In the genomic region with DNA sequence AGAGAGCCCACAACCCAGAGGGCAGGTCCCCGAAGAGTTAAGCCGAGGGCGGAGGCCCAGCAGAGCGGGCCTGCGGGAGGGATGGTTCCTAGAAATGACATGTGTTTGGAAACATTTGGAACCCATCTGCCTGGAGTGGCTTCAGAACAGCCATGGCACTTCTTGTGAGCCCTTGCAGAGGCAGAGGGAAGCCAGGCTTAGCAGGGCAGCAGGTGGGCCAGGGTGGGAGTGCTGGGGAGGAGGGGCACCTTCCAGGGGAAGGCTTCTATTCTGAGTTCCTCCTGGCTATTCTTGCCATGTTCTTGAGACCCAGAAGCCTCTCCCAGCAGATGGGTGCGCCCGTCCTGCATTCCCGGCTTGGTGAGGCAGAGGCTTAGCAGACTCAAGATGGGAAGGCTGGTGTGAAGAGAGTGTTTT, we compare ENCODE assay signal across 8 mouse cellular contexts.
A peak's percentile ranks its signal among the peaks of the same experiment; 100 is the strongest.
DNase-seq lines count a peak whose midpoint lies in the region; ATAC-seq lines count a peak whose summit lies in the region.

No protein-coding gene starts in this region.

- H3K9ac ChIP-seq in embryonic facial prominence, embryonic 12.5 days = peak overlapping the region; percentile 32; the same call in 1 of the 2 replicates

- no peak for ATAC-seq in embryonic facial prominence, embryonic 12.5 days (ENCODE audit: insufficient number of reproducible peaks, insufficient read depth, low FRiP score, low TSS enrichment)

- 62% methylated on average over 8 of the region's 8 CpGs for WGBS in embryonic facial prominence, embryonic 12.5 days

- DNase-seq in left cerebral cortex, adult 18-20 months (ENCODE audit: low spot score in 2 of 2) = peak; percentile 28 to 31
- no peak for DNase-seq in left cerebral cortex, adult 11 months (ENCODE audit: low spot score)
- peak; percentile 49 for DNase-seq in heart, postnatal 4 days
- peak; percentile 30 for DNase-seq in lung, postnatal 36 days
- no peak for DNase-seq in layer of hippocampus, adult 11-12 months (ENCODE audit: low spot score)
- DNase-seq in cerebellum, adult 9-10 months = no peak
- DNase-seq in kidney, postnatal 14 days = no peak

- H3K4me3 ChIP-seq in embryonic facial prominence, embryonic 12.5 days = peak overlapping the region; percentile 9

- H3K9me3 ChIP-seq in embryonic facial prominence, embryonic 12.5 days = no peaks in the 10 kb centered on the region

- peak overlapping the region; percentile 35 for H3K4me2 ChIP-seq in embryonic facial prominence, embryonic 12.5 days (replicated peaks)

- H3K27ac ChIP-seq in embryonic facial prominence, embryonic 12.5 days = peak overlapping the region; percentile 87

- H3K36me3 ChIP-seq in embryonic facial prominence, embryonic 12.5 days = peaks cover 15% of the 10 kb centered on the region

- peaks cover 61% of the 10 kb centered on the region for H3K4me1 ChIP-seq in embryonic facial prominence, embryonic 12.5 days

- H3K27me3 ChIP-seq in embryonic facial prominence, embryonic 12.5 days = no peaks in the 10 kb centered on the region

Comparison
In these comparisons a context has a peak if more than half of its experiments do, and no peak if none do; other contexts are left out.
1. DNase-seq: peak in left cerebral cortex, adult 18-20 months (2 of 2), heart, postnatal 4 days (single experiment) and lung, postnatal 36 days (single experiment); none in left cerebral cortex, adult 11 months (single experiment), layer of hippocampus, adult 11-12 months (single experiment), cerebellum, adult 9-10 months (single experiment) and kidney, postnatal 14 days (single experiment).